Mouse (Mus musculus) embryonic fibroblast, embryonic 13.5 days (primary cell): ENCODE results near the gene Cdc45.

Experiments
- CTCF ChIP-seq: IDR thresholded peaks from 2 replicates; pipeline ENCODE4 v1.5.1; 2011; ENCODE audit warnings: mild to moderate bottlenecking, control low read depth, low read length, moderate library complexity, borderline replicate concordance; ENCODE audit not compliant: insufficient read depth
- POLR2A ChIP-seq: IDR thresholded peaks from 2 replicates; pipeline ENCODE4 v1.6.1; 2011; ENCODE audit warnings: low read depth, mild to moderate bottlenecking, control low read depth, low read length, moderate library complexity

DNA sequence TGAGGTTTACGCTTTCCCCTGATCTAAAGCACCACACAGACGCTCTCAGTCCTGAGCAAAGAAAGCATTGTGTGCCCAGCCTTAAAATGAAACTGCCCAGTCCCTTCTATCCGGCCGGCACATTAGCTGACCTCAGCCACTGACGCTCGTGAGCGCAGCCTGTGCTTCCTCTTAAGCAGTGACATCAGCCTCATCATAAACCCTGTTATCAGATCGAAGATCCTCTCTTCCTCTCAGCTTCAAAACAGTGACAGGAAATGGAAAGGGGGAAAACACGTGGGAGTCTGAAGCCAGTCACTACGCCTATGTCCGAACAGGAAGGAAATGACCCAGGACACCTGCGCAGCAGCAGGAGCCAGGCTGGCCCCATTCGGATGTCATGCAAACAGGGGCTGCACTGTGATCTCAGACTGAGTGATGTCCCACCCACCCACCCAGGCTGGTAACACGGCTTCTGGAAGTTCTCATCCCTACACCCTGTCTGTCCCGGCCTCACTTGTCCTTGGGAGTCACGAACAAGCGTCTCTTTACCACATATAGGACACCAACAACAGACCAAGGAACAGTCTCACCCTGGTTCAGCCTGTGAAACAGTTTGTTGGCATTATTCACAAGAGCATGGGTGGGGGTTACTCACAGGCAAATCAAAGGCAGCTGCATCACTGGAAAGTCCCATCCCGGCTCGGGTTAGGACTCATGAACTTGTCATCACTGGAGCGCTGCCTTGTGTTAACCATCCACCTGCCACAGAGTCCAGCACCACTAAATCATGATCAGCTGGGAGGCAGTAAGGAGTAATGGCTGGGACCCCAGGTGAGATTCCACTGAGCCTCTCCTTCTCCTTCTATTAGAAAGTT is 78.5 kb downstream of the Cdc45 start:
- TF ChIP-seq POLR2A, result no peak
- TF ChIP-seq CTCF, result no peak
